Mouse (Mus musculus) G1E (cell line): Measurements from ENCODE around the gene Arpc5l.

Source experiments
- CTCF ChIP-seq: IDR thresholded peaks from 2 replicates; pipeline ENCODE4 v1.5.1; 2012; ENCODE audit warnings: low read depth, low read length, inconsistent platforms, mixed read lengths
- GATA1 ChIP-seq: IDR thresholded peaks from 2 replicates; pipeline ENCODE4 v1.6.1; 2012; ENCODE audit warnings: borderline replicate concordance, low read length, inconsistent platforms, mixed read lengths
- POLR2AphosphoS5 ChIP-seq: IDR thresholded peaks from 2 replicates; pipeline ENCODE4 v1.6.1; 2012; ENCODE audit warnings: low read depth, low read length, inconsistent platforms; ENCODE audit not compliant: insufficient replicate concordance

GRCm38 (mm10) chr2:38988929-38989328 is 16.2 kb upstream of the Arpc5l start:
- no peak for TF ChIP-seq POLR2AphosphoS5
- no peak for TF ChIP-seq CTCF
- TF ChIP-seq GATA1 = no peak
